Mouse (Mus musculus) midbrain, postnatal 0 days (tissue): Measurements from ENCODE around the gene Cd177. TPM values are rescaled to one million over a fixed set of nuclear protein-coding genes. Genes with fewer than 3 reads are reported as not detected.

ENCODE experiments used
- ATAC-seq: fragments of 200-750 bp; cut with Nextera tagmentation; 2 replicates; pipeline ENCODE4 v1.8.0; 2017; ENCODE audit warnings: moderate number of reproducible peaks, mild to moderate bottlenecking, moderate TSS enrichment, moderate library complexity; ENCODE audit not compliant: low FRiP score
- DNase-seq: peaks from one replicate; pipeline ENCODE4 v3.0.0-alpha.2; 2015; ENCODE audit warnings: low spot score
- H3K27ac ChIP-seq: fragments of 300-500 bp; sonication (generic); 2 replicates; pipeline ENCODE4 v1.5.1; 2014; ENCODE audit warnings: low read depth, mild to moderate bottlenecking, low read length, mixed read lengths
- H3K27me3 ChIP-seq: fragments of 300-500 bp; sonication (generic); 2 replicates; pipeline ENCODE4 v1.6.1; 2014; ENCODE audit warnings: low read length, control low read depth, mixed read lengths; ENCODE audit not compliant: insufficient read depth
- H3K36me3 ChIP-seq: fragments of 300-500 bp; sonication (generic); 2 replicates; pipeline ENCODE4 v1.6.1; 2014; ENCODE audit warnings: low read length, control low read depth, mixed read lengths; ENCODE audit not compliant: insufficient read depth
- H3K4me1 ChIP-seq: fragments of 300-500 bp; sonication (generic); 2 replicates; pipeline ENCODE4 v1.6.1; 2014; ENCODE audit warnings: mild to moderate bottlenecking, control low read depth, antibody characterized with exemption, low read length, mixed read lengths; ENCODE audit not compliant: insufficient read depth
- H3K4me2 ChIP-seq: fragments of 300-500 bp; sonication (generic); 2 replicates; pipeline ENCODE4 v1.6.1; 2014; ENCODE audit warnings: low read depth, mild to moderate bottlenecking, low read length, mixed read lengths; ENCODE audit not compliant: poor library complexity, severe bottlenecking
- H3K4me3 ChIP-seq: fragments of 300-500 bp; sonication (generic); 2 replicates; pipeline ENCODE4 v1.5.1; 2014; ENCODE audit warnings: low read depth, mild to moderate bottlenecking, low read length, moderate library complexity
- H3K9ac ChIP-seq: fragments of 300-500 bp; sonication (generic); replicated peaks from 2 replicates; pipeline ENCODE4 v1.6.1; 2014; ENCODE audit warnings: mild to moderate bottlenecking, low read length, moderate library complexity, mixed read lengths; ENCODE audit not compliant: poor library complexity, severe bottlenecking
- H3K9me3 ChIP-seq: fragments of 300-500 bp; sonication (generic); 2 replicates; pipeline ENCODE4 v1.6.1; 2016; ENCODE audit warnings: low read length, control low read depth
- CTCF ChIP-seq: IDR thresholded peaks from 2 replicates; pipeline ENCODE4 v1.5.1; 2016; ENCODE audit warnings: antibody characterized with exemption, mild to moderate bottlenecking
- whole genome bisulfite sequencing: fragments of 180-500 bp; shearing (Covaris S2); extraction: QIAGEN DNeasy Blood & Tissue Kit; methylation state at CpG from one replicate; pipeline ENCODE4 v1.1.7; 2014; 5-methylcytosine and 5-hydroxymethylcytosine counted together
- polyA plus RNA-seq: library from polyadenylated mRNA; unstranded; fragments of >200 nt; fragmentation: Nextera tagmentation; extraction: Ambion mirVana; gene quantifications from 2 replicates; pipeline ENCODE4 v1.2.1, GENCODE M21; 2015
- total RNA-seq: library from RNA; depleted of rRNA; stranded (reverse); fragments of >200 nt; gene quantifications from 2 replicates; pipeline ENCODE4 v1.2.3, GENCODE M21; 2014

The Cd177 gene
- total and polyA plus RNA-seq, 2 experiments from 2014 or later, result 0.16 to 0.37 TPM

DNA sequence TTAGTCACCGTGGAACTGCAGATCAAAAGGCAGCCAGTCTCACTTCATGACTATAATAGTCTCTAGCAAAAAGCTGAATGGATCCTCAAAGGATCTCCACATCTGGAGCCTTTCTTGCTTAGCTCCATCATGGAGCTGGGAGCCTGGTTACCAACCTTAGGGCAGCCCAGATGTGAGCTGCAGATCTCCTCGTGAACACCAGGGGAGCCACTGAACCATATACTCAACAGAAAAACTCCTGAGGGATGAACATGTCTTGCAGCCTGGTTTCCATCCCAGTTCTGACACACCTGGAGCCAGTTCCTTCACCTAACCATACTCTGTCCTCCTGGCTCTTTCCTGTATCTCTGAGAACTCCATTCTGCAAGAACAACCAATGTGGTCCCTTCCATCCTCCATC, 16.0 kb upstream of the Cd177 start:
- Histone ChIP-seq H3K9me3 (no peaks in the 10 kb centered on the region), H3K27me3 (no peaks in the 10 kb centered on the region), H3K4me2 (no peak overlapping the region), H3K4me3 (no peak overlapping the region), H3K4me1 (no peaks in the 10 kb centered on the region), H3K27ac (no peak overlapping the region), H3K36me3 (no peaks in the 10 kb centered on the region), H3K9ac (no peak overlapping the region)
- TF ChIP-seq CTCF, result no peak
- ATAC-seq, result no peak
- 67% methylated on average over 2 of the region's 2 CpGs for WGBS
- no peak for DNase-seq

DNA sequence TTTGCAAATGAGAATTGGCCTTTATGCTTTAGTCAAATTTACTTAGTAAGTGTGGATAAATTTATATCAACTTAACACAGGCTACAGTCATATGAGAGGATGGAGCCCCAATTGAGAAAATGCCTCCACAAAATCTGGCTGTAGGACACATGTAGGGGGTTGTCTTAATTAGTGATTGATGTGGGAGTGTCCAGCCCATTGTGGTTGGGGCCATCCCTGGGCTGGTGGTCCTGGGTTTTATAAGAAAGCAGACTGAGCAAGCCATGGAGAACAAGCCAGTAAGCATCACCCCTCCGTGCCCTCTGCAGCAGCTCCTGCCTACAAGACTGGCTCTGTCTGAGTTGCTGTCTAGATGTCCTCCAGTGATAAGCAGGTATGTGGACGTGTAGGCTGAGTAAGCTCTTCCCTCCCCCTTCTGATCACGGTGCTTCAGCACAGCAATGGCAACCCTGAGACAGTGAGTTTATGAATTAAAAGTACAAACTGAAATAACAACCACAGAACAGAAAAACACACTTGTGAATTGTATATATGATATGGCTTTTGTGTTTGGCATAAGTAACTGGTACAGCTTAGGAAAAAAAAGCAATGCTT, 13.9 kb upstream of the Cd177 start:
- no peaks in the 10 kb centered on the region for H3K4me1 ChIP-seq
- 58% methylated on average over 3 of the region's 3 CpGs for WGBS
- no peak for TF ChIP-seq CTCF
- H3K9me3 ChIP-seq, result no peaks in the 10 kb centered on the region
- H3K9ac ChIP-seq, result no peak overlapping the region
- H3K4me2 ChIP-seq, result no peak overlapping the region
- DNase-seq (no peak), ATAC-seq (no peak)
- no peaks in the 10 kb centered on the region for H3K36me3 ChIP-seq
- no peak overlapping the region for H3K4me3 ChIP-seq
- H3K27me3 ChIP-seq, result no peaks in the 10 kb centered on the region
- H3K27ac ChIP-seq, result no peak overlapping the region

- H3K36me3 ChIP-seq, result no peaks in the 10 kb centered on the region
- H3K4me2 ChIP-seq, result no peak overlapping the region
- H3K9me3 ChIP-seq, result no peaks in the 10 kb centered on the region
- H3K27ac ChIP-seq, result no peak overlapping the region
- H3K4me1 ChIP-seq, result no peaks in the 10 kb centered on the region
- ATAC-seq (no peak), DNase-seq (no peak)
- no peaks in the 10 kb centered on the region for H3K27me3 ChIP-seq
- TF ChIP-seq CTCF, result no peak
- no peak overlapping the region for H3K9ac ChIP-seq
- no peak overlapping the region for H3K4me3 ChIP-seq
These were observed 11.2 kb upstream of the Cd177 start for GRCm38 (mm10) chr7:24771361-24771760.

GRCm38 (mm10) chr7:24762574-24762973, 2.5 kb upstream of the Cd177 start:
- no peaks in the 10 kb centered on the region for H3K27me3 ChIP-seq
- no peaks in the 10 kb centered on the region for H3K36me3 ChIP-seq
- no peak overlapping the region for H3K4me2 ChIP-seq
- no peak overlapping the region for H3K9ac ChIP-seq
- TF ChIP-seq CTCF, result no peak
- H3K9me3 ChIP-seq, result no peaks in the 10 kb centered on the region
- no peaks in the 10 kb centered on the region for H3K4me1 ChIP-seq
- H3K4me3 ChIP-seq, result no peak overlapping the region
- no peak overlapping the region for H3K27ac ChIP-seq
- 90% methylated on average over 8 of the region's 8 CpGs for WGBS
- DNase-seq, result no peak
- no peak for ATAC-seq

- H3K4me1 ChIP-seq, result no peaks in the 10 kb centered on the region
- H3K27ac ChIP-seq, result no peak overlapping the region
- 76% methylated on average over 6 of the region's 6 CpGs for WGBS
- no peak for DNase-seq
- H3K27me3 ChIP-seq, result no peaks in the 10 kb centered on the region
- no peaks in the 10 kb centered on the region for H3K36me3 ChIP-seq
- H3K4me3 ChIP-seq, result no peak overlapping the region
- H3K9me3 ChIP-seq, result no peaks in the 10 kb centered on the region
- no peak for ATAC-seq
- H3K4me2 ChIP-seq, result no peak overlapping the region
- TF ChIP-seq CTCF, result no peak
- H3K9ac ChIP-seq, result no peak overlapping the region
These were observed 1.1 kb upstream of the Cd177 start for GRCm38 (mm10) chr7:24761161-24761560.

DNA sequence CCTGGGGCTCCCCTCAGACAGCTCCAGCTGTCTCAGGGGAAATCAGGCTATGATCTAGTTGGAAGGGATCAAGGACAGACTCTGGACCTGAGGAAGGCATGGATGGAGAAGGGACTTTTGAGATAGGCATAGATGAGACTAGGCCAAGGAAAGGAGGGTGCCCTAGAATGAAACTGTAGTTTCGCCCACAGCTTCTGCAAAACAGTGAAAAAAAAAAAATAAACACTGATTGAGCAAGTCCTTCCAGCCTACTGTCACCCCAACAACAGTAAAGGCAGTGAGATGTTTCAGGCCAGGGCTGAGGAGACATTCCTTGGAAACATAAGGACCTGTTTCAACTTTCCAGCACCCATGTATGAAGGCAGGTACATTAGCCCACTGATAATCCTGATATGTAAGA, 1.6 kb downstream of the Cd177 start:
- Histone ChIP-seq H3K4me2 (no peak overlapping the region), H3K4me3 (no peak overlapping the region), H3K9ac (no peak overlapping the region), H3K36me3 (no peaks in the 10 kb centered on the region), H3K27me3 (no peaks in the 10 kb centered on the region), H3K4me1 (no peaks in the 10 kb centered on the region), H3K27ac (no peak overlapping the region), H3K9me3 (no peaks in the 10 kb centered on the region)
- TF ChIP-seq CTCF, result no peak
- WGBS, result 89% methylated on average over 1 of the region's 1 CpGs
- ATAC-seq (no peak), DNase-seq (no peak)
